Mouse (Mus musculus) gastrocnemius, postnatal 10 days (tissue): ENCODE measurements around the gene Zdbf2. TPM values are rescaled to one million over a fixed set of nuclear protein-coding genes. Genes with fewer than 3 reads are reported as not detected.

Experiments used
- DNase-seq: peaks from one replicate; pipeline ENCODE4 v3.0.0; 2021; ENCODE audit warnings: mixed read lengths
- long read RNA-seq, 2 experiments: library from polyadenylated mRNA; stranded (forward); transcript quantifications; one replicate each; pipeline ENCODE4 v2.0.0; 2021
- total RNA-seq, 2 experiments: library from RNA; stranded (reverse); gene quantifications; 2 replicates each; pipeline ENCODE4 v1.2.3; 2021

The Zdbf2 gene
- total RNA-seq: 10 to 100 TPM; 30.3 to 36.6 TPM
- long read RNA-seq, experiment 1: 0 reads
- long read RNA-seq, experiment 2, partial matches to known transcripts: 0 of 2 reads
- long read RNA-seq, experiment 2, other reads (novel, unspliced or antisense): 2 of 2 reads

DNA sequence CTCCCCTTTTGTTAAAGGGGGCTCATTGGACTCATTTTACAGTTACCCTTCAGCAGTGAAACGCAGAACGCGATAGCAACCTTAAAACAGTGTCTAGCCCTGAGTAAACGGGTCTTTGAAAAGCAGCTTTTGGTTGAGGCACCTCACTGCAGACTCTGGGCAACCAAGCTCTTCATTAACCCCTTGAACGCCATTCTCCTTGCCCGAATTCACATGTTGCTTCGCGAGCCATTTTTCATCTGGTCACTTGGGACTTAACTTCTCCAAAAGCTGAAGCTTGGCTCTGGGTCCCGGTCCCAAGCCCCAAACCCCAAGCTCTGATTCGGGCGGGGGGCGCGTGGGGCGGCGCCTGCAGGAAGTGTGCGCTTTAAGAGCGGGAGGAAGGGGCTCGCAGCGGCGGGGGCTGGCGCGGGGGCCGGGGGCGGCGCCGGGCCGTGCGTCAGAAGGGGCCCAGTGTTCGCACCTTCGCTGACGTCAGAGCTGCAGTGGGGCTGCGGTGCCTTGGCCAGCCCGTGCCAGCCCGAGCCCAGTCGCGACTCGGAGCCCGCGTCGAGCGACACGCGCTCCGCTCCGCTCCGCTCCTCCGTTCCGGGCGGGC is at the start of gene Zdbf2:
Zdbf2 (plus strand) TSS at position 525 of the 598 bp plus-strand sequence.
- DNase-seq: no peak

DNA sequence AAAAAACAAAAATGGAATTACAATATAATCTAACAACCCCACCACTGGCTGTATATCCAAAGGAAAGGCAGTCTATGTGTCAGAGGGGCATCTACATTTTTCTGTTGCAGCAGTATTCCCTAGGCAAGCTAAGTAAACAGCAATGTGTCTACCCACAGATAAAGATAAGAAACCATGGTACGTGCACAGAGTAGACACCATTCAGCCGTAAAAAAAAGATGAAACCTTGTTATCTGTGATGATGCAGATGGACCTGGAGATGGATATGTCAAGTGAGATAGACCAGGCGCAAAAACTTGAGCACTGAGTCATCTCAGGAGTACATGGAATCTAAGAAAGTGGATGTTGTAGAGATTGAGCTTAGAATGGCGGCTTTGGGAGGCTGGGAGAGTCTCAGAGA is 48.1 kb upstream of the Zdbf2 start:
- DNase-seq: no peak

DNA sequence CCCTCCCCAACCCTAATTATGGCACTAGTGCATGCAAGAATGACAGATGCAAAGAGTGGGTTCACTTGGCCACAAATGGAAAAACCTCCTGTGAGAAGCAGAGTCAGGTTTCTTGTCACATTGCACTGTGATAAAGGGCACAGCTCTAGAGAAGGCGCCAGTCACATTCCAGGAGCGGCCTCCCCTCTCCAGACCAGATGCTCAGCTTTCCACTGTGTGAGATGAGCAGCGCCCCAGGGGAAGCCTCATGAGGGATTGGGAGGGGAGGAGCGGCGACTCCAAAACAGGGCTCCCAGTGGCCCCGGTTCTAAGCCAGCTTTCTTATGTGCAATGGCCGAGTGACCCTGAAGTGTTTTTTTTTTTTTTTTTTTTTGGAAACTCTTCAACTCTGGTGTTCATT is 47.2 kb upstream of the Zdbf2 start:
- peak; percentile 12 for DNase-seq

DNA sequence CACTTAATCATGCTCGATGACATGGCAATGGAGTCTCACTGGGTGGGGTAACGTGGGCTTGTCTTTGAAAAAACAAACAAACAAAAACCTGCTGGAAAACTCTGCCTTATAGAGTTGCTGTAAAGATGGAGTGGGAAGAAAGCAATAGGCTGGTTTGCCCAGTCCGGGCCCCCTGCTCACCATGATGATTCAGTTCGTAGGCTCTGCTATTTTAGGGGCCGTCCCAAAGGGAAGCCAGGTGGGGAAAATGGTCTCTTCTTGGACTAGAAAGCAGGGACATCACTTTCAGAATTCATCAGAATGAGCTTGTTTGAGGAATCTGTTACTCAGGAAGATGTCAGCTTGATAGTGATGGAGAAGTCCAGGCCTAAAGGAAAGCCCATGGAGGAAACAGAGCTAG is 45.8 kb upstream of the Zdbf2 start:
- no peak for DNase-seq

DNA sequence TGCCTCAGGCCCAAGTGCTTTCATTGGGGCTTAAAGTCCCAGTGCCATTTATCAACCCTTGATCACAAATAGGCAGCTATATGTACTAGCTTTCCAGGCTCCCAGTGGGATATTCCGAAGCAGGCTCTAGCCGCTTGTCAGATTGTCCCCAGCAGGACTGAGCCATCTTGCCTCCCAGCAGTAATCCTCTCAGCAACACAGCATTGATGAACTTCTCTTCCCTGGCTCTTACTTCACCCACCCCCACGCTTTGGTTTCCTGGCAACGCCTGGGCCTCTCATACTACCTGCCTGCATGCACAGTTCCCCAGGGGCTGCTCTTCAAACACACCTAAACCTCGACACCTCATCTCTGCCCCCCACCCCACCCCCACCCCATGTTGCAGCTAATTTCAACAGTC is 35.7 kb upstream of the Zdbf2 start:
- DNase-seq: no peak

DNA sequence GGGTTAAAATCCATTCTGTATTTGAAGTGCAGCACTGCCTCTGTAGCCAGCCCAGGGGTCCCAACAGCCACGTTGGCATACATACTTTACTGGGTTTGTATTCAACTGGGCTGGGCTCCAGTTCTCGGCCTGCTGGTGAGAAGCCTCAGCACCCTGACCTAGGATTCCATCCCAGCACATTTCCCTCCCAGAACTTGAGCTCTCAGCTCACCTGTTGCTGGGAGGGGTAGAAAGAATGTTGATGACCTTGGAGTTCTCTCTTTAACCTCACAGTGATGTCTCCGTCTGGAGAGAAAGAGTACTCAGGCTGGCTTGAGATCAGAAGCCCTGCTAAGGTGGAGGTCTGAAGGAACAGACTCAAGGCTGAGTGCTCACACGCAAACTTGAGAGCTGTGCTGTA is 33.8 kb upstream of the Zdbf2 start:
- no peak for DNase-seq

DNA sequence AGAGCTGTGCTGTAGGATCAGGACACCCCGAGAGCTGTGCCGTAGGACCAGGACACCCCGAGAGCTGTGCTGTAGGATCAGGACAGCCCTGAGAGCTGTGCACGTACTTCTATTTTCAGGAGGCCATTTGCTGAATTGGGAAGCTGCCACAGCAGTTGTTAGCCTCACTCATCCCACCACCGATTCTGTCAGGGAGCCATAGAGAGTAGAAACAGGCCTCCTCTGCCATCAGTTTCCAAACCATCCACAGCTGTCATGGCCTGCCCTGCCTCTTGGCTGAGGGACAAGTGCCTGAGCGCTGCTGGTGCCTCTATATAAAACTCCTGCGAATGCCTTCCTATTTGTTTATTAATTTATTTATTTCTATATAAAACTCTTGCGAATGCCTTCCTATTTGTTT is 33.3 kb upstream of the Zdbf2 start:
- peak; percentile 48 for DNase-seq

DNA sequence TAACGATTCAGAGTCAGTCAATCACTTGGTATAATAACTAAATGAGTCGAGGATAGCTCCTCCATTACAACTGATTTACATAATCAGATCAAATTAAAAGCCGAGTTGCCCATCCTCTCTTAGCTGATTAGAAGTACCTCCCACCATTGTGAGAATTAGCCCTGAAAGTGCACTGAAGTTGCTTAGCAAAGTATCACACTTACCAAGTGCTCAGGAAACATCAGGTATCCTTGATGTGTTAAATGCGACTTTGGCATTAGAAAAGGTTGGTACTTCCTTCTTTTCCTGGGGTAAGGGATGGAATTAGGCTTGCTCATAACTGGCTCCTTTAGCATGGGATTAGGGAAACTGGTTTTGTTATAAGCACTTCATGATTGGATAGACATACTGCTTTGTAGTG is 29.2 kb upstream of the Zdbf2 start:
- DNase-seq: no peak

DNA sequence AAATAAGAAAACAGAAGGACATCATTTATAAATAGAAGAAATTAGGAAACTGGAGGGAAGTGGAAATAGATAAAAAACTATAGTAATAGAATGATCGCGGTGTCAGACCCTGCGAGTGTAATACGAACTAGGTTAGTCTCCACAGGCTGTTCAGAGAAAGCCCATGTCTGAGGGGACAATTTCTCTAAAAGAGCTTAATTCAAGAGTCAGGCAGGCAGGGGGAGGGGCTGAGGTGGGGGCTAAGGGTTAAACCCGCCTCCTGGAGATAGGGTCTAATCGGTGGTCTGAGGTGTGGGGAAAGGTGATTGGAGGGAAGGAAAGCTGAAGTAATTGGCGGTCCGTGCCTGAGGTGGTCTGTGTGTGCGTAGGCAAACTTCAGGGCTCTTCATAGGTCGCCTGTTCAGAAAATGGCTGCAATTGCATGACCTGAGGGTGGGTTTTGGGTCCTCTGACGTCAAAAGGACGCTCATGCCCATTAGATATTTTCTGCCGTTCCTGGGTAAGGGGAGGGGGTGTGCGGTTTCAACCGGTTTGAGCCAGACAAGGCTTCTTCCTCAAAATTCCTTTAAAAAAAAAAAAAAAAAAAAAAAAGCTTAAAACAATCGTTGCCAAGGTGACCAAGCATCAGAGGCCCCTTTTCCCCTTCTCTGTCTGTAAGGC is 26.1 kb upstream of the Zdbf2 start:
- no peak for DNase-seq

DNA sequence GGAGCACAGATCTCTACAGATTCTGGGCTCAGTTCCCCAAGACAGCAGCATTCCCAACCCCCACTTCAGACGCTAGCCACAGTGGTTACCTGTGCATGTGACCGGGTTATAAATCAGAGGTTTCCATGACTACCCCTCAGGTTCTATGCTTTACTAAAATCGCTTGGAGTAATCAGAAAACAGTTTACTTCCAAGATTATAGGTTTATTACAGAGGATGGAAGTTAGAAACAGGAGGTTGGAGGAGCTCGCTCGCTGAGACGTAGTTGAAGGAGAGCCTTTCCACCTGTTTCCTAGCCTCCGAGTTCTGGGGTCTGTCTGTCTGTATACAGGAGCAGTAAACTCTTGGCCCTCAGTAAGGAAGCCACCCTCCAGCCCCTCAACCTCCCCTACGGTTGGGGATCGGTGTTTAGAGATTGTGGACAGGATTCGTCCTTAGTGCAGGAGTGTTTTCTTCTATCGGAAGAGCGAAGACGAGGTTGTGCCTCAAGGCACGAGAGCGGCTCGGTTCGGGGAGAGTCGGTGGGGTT is 25.2 kb upstream of the Zdbf2 start:
- DNase-seq: no peak

DNA sequence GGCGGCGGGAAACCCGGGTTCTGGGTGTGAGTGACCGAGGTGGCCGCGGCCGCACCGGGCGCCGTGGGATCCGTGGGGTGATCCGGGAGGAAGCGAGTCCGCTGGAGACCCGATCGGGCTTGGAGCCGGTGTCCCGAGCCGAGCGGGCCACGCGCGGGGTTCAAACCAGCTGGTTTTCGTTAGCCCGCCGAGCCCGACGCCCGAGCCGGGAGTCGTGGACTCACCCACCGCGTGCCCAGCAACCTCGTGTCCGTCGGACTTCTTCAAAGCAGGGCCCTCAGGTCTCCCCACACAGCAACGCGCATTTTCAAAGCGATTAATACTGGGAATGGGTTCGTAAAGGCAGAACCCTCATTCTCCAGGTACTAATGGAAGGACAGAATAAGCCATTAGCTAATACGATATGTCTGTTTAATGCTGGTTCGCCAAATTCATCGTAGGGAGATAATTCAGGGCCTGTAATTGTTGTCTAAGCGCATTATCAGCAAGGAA is 24.7 kb upstream of the Zdbf2 start:
- peak; percentile 23 for DNase-seq

DNA sequence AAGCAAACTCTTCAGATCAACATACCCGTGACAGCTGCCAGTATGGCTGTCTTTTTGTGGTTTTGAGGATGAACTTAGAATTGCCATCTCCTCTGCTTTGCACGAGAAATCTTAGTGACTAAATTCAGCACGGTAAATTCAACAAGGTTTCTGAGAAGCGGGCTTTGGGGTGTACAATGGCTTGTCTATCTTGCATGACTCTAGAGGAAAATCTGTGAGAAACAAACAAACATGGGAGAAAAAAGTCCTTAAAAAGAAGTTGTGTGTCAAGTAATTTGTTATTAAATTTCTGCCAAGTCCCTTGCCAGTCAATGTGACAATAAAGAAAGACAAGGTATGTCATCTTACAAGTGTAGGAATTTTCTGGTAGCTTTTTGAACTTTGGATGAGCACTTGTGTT is 23.8 kb upstream of the Zdbf2 start:
- no peak for DNase-seq

DNA sequence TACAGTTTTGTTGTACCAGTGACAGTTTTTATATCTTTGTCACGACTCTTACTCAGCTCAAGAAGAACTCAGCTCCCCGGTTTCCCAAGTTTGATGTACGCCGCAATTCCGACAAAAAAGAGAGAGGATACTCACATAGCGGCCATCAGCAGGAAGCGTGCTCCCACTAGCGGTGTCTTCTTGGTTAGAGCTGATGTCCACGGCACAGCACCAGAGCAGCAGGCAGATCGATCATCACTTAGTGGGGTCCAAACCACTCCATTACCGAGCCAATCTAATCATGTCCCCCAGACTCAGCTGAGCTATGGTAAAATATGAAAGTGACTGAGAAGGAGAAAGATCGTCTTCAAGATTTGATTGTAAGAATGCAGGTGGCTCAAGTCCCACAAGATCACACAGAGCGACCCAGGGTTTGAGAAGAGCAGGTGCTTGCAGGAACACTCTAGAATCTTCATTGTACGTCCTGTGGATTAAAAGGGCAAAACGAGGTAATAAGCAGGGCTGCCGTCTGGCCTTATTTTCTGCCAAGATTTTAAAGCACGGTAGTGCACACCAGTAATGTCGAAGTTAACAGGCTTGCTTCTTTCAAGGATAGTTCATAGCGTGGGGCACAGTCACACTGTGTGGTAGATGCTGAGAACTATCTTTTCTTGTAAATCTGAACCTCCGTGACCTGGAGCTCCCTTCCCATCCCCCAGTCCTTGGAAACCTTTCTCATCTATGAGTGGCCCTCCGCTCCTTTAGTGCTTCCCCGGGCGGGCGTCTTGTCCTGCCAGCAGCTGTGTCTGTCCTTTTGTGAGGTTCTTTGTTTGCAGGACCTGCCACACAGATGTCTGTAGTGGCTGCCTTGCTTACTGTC is 20.5 kb upstream of the Zdbf2 start:
- no peak for DNase-seq

DNA sequence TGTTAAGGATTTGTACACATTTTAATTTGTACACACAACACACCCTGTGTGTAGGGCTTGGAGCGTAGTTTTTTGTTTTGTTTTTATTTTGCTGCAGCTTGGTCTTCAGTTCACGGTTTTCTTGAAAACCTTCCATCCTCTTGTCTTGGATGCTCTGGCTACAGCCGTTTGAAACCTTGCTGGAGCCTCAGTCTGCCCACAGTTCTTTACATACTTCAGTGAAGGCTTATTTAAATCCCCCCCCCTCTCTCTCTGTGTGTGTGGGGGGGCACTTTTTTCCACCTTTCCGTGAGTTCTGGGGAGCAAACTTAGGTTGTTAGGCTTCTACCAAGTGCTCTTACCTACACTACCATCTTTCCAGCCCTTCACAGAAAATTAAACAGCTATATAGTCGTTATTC is 19.8 kb upstream of the Zdbf2 start:
- no peak for DNase-seq

DNA sequence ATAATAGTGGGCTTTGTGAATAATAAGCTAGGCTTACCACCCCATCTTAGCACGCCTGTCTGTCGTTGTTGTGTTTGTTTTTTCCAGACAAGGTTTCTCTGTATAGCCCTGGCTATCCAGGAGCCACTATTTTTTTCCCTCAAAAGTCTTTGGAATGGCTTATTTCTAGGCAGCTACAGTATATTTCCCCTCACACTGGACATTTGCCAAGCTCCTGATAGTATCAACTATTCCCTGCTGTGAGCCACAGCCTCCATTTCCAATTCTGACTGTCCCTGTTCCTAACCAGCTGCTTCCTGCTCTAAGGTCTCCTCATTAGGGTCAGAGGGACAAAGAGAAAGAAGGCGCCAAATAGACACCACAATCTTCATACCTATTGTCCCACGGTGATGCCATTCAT is 18.0 kb upstream of the Zdbf2 start:
- DNase-seq: no peak

DNA sequence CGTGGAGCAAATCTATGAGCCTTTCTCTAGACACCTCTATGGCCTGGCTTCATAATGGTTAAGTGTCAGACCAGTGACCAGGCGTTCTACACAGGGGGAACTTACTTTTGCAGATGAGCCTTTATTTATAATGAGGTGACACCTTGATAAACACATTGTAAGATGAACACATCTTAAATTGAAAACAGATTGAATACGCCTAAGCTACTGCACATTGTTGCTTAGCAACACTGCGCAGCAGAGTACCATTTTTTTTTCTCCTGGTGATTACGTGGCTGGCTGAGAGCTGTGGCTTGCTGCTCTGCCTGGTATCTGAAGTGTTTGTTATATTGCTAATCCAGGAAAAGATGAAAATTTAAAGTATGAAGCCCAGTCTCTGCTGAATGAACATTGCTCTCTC is 17.0 kb upstream of the Zdbf2 start:
- no peak for DNase-seq

DNA sequence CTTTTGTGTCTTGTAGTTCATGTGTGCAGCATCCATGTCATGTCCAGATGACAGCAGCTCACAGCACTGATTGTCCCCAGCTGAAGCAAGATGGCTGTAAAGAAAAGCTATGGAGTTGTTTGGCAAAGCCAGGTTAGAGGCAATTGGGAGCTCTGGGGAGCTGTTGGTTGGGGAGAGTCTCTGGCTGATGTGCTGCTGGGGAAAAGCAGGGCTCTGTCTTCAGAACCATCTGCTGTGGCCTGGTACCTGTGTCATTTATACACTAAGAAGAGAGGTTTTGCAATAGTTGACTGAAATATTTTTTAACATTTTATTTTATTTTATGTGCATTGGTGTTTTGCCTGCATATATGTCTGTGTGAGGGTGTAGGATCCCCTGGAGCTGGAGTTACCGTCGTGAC is 14.6 kb upstream of the Zdbf2 start:
- no peak for DNase-seq

DNA sequence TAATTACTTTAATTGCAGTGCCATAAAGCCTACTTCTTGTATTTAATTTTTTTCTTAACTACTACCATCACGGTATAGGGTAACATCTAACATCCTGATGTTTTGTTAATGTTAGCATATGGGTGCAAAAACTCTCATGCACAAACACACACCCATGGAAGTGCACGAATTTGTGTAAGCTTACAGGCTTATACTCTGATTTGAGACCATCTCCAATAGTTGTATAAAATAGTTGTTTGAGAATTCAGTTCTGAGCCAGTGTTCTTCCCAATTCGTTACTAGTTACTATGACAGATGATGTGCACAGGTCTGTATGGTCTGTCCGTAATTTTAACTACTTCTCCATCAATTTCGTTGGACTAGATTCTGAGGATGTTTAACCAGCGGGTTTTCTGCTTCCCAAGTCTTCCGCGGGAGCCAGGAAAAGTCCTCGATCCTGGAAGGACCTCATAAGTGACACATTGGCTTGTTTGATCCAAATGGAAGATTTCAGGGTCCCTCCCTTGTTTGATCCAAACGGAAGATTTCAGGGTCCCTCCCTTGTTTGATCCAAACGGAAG is 13.7 kb upstream of the Zdbf2 start:
- DNase-seq: no peak

DNA sequence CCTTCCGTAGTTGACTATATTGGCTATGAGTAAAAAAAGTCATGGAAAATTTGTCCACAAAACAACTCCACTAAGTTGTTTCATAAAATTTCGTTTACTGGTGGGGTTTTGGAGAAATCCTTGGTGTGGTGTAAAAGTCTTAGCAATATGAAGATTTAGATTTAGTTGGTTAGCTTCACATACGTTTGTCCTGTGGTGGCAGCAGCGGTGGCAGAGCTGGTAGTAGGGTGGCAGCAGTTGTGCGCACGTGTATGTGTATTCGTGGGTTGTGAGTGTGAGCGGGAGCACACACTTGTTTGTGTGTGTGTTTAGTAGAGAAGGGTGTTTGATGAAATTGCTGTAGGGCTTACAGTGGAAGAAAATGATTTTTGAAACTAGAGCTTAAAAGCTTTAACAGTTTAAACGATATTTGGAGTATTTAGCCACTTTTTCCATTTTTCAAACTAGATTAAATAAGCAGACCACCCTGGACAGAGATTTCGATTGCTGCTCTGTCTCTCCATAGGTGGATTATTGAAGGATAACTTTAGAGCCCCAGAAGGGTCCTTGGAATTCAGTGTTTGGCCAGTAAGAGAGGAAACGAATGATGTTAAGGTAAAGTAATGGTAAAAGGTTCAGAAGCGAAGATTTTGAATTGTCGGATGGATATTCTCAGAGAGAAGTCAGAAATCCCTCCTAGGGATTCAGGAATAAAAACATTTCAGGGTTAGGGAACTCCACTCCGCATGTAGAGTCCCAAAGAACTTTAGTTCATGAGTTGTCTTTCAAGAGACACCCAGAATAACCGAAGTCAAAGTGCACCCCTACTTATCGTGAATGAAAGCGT is 12.9 kb upstream of the Zdbf2 start:
- DNase-seq: no peak

DNA sequence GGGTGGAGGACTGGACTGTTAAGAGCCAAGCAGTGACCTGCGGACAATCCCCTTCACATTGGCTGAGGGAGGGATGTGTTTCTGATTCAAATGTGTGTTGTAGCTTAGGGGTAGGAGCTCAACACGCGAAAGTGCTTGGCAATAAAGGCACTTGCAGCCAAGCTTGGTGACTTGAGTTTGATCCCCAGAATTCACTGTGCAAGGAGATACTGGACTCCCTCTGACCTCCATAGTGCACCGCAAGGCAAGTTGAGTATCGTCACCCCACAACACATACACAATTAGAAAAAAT is 12.4 kb upstream of the Zdbf2 start:
- DNase-seq: no peak

DNA sequence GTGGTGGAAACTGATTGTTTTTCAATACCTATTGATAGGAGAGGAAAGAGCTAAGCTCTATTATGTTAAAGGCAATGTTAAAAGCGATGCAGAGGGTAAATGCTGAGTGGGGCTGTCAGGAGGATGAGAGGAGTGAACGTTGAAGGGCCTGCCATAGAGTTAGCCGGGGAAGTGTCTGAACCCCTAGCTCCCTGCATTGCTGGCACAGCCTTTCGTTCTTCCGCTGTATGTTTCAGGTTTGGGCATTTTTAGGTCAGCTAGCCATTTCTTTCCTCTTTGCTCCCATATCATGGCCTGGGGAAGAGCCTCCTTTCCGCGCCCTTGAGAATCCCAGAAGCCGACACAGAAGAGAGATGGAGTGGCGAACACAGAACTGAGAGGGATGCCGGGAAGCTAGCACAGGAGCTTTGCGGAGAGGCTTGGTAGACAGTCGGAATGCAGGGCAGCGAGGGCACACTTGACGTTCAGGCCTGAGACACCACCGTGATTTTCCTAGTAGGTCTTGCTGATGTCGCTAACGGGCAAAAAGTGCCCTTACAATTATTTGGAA is 11.9 kb upstream of the Zdbf2 start:
- DNase-seq: no peak

DNA sequence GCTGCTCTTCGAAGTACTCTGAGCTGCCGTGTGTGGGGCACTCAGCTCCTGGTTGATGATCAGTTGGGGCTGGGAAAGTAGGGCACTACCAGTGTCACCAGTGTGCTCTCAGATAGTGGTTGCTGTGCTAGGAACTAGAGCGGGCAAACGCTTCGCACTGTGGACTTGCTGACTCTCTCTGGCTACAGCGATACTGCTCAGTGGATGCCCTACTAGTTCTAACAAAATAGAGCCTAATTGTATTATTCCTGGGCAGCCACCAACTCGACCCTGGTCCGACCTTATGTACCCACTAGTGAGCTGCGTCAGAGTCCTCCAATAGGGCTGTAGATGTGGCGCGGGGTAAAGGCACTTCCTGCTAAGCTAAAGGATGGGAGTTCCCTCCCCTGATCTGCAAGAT is 9.4 kb upstream of the Zdbf2 start:
- no peak for DNase-seq
